Mouse (Mus musculus): ENCODE data around the gene Mei1. TPM values are rescaled to one million over a fixed set of nuclear protein-coding genes. Genes with fewer than 3 reads are reported as not detected.

The Mei1 gene
- polyA plus RNA-seq (2011; ENCODE audit: insufficient read depth, insufficient read length, low read depth, missing spikeins) = 0.23 TPM in 1 of 2 replicates, not detected in the other

DNA sequence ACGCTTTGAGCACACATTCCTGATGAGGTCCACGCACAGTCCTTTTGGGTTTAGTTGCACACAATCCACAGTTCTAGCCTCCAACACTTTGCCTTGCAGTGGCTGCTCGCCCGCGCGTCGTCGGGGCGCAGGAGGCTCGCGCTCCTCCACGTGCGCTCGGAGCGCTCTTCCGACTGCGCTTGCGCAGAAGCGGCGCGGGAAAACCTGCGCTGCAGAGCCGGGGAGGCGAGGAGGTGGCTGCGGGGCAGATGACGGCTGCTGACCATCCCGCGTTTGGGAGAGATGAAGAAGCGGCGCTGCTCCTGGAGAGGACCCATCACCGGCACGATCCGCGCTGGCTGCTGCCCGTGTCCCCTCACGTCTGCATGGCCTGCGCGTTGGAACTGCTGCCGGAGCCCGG lies at the start of gene Mei1:
TSS of gene Mei1 (plus strand) at position 99 of the 400 bp plus-strand sequence.
- Histone ChIP-seq H3K9ac (ENCODE audit: low read depth, poor library complexity, severe bottlenecking) (0 out of 2 replicates have a peak within 1 kb of the TSS, but pooled peaks have one; percentile 1), H3K27ac (ENCODE audit: insufficient read depth, low read length) (no peak within 1 kb of the TSS), H3K4me1 (ENCODE audit: control insufficient read depth, insufficient read depth, low read length) (no peaks in the 10 kb centered on the region), H3K27me3 (ENCODE audit: control insufficient read depth, insufficient read depth, low read length, poor library complexity, severe bottlenecking) (peaks cover 4% of the 10 kb centered on the region; the same call in 1 of the 2 replicates), H3K9me3 (replicated peaks; ENCODE audit: control insufficient read depth, insufficient read depth, low read length, poor library complexity, severe bottlenecking) (no peaks in the 10 kb centered on the region; the same call in 1 of the 2 replicates), H3K36me3 (ENCODE audit: control insufficient read depth, insufficient read depth, low read length, poor library complexity, severe bottlenecking) (no peaks in the 10 kb centered on the region), H3K4me3 (ENCODE audit: low read depth, low read length) (peak within 1 kb of the TSS; percentile 16; the same call in 1 of the 2 replicates)
- 0 out of 2 replicates have a peak, but pooled peaks have one; percentile 23 for TF ChIP-seq EP300 (IDR thresholded peaks at IDR 0.05; ENCODE audit: insufficient read depth, low read depth, low read length)
- no peak for TF ChIP-seq POLR2A (IDR thresholded peaks at IDR 0.05; ENCODE audit: insufficient read depth, low read length)

DNA sequence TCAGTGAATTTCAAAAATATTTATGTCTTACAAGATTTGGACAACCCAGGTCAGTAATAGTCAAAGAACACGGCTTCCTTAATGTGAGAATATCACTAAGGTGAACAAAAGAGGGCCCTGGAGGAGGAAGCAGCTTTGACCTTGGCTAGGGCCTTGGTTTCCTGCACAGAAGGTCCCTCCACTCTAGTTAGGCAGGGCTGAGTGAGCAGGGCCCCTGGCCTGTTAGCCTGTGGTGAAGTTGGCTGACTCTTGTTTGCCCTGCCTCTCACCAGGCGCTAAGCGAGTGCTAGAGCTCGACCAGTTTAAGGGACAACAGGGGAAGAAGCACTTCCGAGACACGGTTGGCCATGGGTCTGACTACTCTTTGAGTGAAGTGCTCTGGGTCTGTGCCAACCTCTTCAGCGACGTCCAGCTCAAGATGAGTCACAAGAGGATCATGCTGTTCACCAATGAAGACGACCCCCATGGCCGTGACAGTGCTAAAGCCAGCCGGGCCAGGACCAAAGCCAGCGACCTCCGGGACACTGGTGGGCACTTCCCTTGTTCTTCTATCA lies 47.2 kb upstream of the Mei1 start:
- TF ChIP-seq POLR2A (IDR thresholded peaks at IDR 0.05; ENCODE audit: insufficient read depth, low read length) = no peak
- TF ChIP-seq EP300 (IDR thresholded peaks at IDR 0.05; ENCODE audit: insufficient read depth, low read depth, low read length) = no peak
- TF ChIP-seq CTCF (IDR thresholded peaks at IDR 0.05; ENCODE audit: low read depth, low read length) = no peak
- Histone ChIP-seq H3K36me3 (ENCODE audit: control insufficient read depth, insufficient read depth, low read length, poor library complexity, severe bottlenecking) (peaks cover 43% of the 10 kb centered on the region), H3K27ac (ENCODE audit: insufficient read depth, low read length) (no peak overlapping the region), H3K4me3 (ENCODE audit: low read depth, low read length) (no peak overlapping the region), H3K9me3 (replicated peaks; ENCODE audit: control insufficient read depth, insufficient read depth, low read length, poor library complexity, severe bottlenecking) (no peaks in the 10 kb centered on the region), H3K27me3 (ENCODE audit: control insufficient read depth, insufficient read depth, low read length, poor library complexity, severe bottlenecking) (no peaks in the 10 kb centered on the region), H3K4me1 (ENCODE audit: control insufficient read depth, insufficient read depth, low read length) (no peaks in the 10 kb centered on the region), H3K9ac (ENCODE audit: low read depth, poor library complexity, severe bottlenecking) (no peak overlapping the region)

DNA sequence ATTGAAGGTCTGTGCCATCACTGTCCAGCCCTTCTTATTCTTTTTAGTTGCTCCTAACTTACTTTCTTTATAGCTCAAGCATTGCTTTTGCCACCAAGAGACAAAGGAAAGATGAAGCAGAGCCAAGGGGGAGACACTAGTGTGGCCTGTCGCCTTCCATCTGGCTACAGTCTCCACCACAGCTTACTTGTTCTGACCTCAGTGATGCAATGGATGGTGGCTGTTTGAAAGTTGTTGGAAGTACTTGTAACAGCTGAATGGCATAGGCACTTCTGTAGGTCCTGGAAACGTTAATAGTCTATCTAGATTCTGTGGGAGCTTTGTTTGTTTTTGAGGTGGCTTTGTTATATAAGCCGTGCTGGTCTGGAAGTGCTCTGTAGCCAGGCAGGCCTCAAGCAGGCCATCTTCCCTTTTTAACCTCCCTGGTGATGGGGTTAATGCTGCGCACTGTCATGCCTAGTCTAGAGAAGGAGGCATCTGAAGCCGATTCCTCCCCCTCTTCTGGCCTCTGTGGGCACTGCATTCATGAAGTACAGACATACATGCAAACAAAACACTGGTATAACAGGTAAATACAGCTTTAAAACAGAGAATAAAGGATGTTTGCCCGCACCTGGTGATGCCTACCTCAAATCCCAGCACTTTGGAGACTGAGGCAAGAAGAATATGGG lies 45.7 kb upstream of the Mei1 start:
- peaks cover 50% of the 10 kb centered on the region for H3K36me3 ChIP-seq (ENCODE audit: control insufficient read depth, insufficient read depth, low read length, poor library complexity, severe bottlenecking)
- H3K27ac ChIP-seq (ENCODE audit: insufficient read depth, low read length) = no peak overlapping the region
- H3K27me3 ChIP-seq (ENCODE audit: control insufficient read depth, insufficient read depth, low read length, poor library complexity, severe bottlenecking) = no peaks in the 10 kb centered on the region
- no peaks in the 10 kb centered on the region for H3K9me3 ChIP-seq (replicated peaks; ENCODE audit: control insufficient read depth, insufficient read depth, low read length, poor library complexity, severe bottlenecking)
- no peaks in the 10 kb centered on the region for H3K4me1 ChIP-seq (ENCODE audit: control insufficient read depth, insufficient read depth, low read length)
- H3K9ac ChIP-seq (ENCODE audit: low read depth, poor library complexity, severe bottlenecking) = no peak overlapping the region
- H3K4me3 ChIP-seq (ENCODE audit: low read depth, low read length) = no peak overlapping the region
- TF ChIP-seq POLR2A (IDR thresholded peaks at IDR 0.05; ENCODE audit: insufficient read depth, low read length) = no peak

DNA sequence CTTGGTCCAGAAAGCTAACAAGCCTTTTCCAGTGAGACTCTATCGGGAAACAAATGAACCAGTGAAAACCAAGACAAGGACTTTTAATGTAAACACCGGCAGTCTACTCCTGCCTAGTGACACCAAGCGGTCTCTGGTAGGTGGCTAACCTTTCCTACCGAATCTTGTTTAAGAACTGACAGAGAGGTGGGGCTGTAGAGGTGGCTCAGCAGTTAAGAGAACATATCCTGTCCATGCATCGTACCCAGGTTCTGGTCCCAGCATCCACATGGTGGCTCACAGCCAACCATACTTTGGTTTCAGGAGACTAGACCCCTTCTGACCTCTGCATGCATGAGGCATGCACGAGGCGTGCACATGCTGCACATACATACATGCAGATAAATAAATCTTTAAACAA lies 42.5 kb upstream of the Mei1 start:
- TF ChIP-seq CTCF (IDR thresholded peaks at IDR 0.05; ENCODE audit: low read depth, low read length) (no peak), POLR2A (IDR thresholded peaks at IDR 0.05; ENCODE audit: insufficient read depth, low read length) (no peak), EP300 (IDR thresholded peaks at IDR 0.05; ENCODE audit: insufficient read depth, low read depth, low read length) (no peak)
- Histone ChIP-seq H3K36me3 (ENCODE audit: control insufficient read depth, insufficient read depth, low read length, poor library complexity, severe bottlenecking) (peaks cover 65% of the 10 kb centered on the region), H3K9ac (ENCODE audit: low read depth, poor library complexity, severe bottlenecking) (no peak overlapping the region), H3K27ac (ENCODE audit: insufficient read depth, low read length) (no peak overlapping the region), H3K4me3 (ENCODE audit: low read depth, low read length) (no peak overlapping the region), H3K4me1 (ENCODE audit: control insufficient read depth, insufficient read depth, low read length) (no peaks in the 10 kb centered on the region), H3K27me3 (ENCODE audit: control insufficient read depth, insufficient read depth, low read length, poor library complexity, severe bottlenecking) (no peaks in the 10 kb centered on the region), H3K9me3 (replicated peaks; ENCODE audit: control insufficient read depth, insufficient read depth, low read length, poor library complexity, severe bottlenecking) (no peaks in the 10 kb centered on the region)

DNA sequence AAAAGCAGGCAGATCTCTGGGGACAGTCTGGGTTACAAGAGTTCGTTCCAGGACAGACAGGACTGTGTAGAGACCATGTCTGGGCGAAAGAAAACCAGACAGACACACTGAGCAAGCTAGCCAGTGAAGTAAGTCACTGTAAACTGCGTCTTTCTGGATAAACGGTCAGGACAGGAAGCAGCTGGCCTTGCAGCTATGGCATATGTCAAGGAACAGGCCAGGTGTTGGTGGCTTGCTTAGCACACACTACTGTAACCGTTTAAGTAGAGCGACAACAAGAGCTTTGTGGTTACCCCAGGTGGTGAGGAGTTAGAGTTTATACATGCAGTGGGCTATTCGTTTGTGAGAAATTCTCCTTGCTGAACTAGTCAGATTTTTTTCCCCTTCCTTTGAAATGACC lies 42.1 kb upstream of the Mei1 start:
- Histone ChIP-seq H3K36me3 (ENCODE audit: control insufficient read depth, insufficient read depth, low read length, poor library complexity, severe bottlenecking) (peaks cover 65% of the 10 kb centered on the region), H3K9ac (ENCODE audit: low read depth, poor library complexity, severe bottlenecking) (no peak overlapping the region), H3K27ac (ENCODE audit: insufficient read depth, low read length) (no peak overlapping the region), H3K4me1 (ENCODE audit: control insufficient read depth, insufficient read depth, low read length) (no peaks in the 10 kb centered on the region), H3K9me3 (replicated peaks; ENCODE audit: control insufficient read depth, insufficient read depth, low read length, poor library complexity, severe bottlenecking) (no peaks in the 10 kb centered on the region), H3K27me3 (ENCODE audit: control insufficient read depth, insufficient read depth, low read length, poor library complexity, severe bottlenecking) (no peaks in the 10 kb centered on the region), H3K4me3 (ENCODE audit: low read depth, low read length) (no peak overlapping the region)
- no peak for TF ChIP-seq POLR2A (IDR thresholded peaks at IDR 0.05; ENCODE audit: insufficient read depth, low read length)
- no peak for TF ChIP-seq CTCF (IDR thresholded peaks at IDR 0.05; ENCODE audit: low read depth, low read length)
- TF ChIP-seq EP300 (IDR thresholded peaks at IDR 0.05; ENCODE audit: insufficient read depth, low read depth, low read length) = no peak

DNA sequence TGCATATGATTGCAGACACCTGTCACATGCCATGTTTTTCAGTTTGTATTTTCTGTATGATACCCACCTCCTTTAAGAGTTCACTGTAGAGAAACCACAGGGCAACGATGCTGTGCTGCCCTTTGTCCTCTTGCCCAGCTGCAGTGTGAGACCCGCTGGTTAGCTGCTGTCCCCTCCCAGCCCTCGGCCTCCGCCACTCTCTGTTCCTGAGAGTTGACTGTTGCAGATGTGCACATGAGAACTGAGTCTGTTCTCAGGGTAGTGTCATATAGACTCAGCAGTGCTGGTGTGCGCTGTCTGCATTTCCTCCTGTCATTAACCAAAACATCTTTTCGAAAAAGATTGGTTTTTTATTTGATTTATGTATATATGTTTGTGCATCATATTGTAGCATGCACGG lies 37.4 kb upstream of the Mei1 start:
- H3K36me3 ChIP-seq (ENCODE audit: control insufficient read depth, insufficient read depth, low read length, poor library complexity, severe bottlenecking) = peaks cover 63% of the 10 kb centered on the region
- H3K9me3 ChIP-seq (replicated peaks; ENCODE audit: control insufficient read depth, insufficient read depth, low read length, poor library complexity, severe bottlenecking) = no peaks in the 10 kb centered on the region
- no peak overlapping the region for H3K27ac ChIP-seq (ENCODE audit: insufficient read depth, low read length)
- no peaks in the 10 kb centered on the region for H3K27me3 ChIP-seq (ENCODE audit: control insufficient read depth, insufficient read depth, low read length, poor library complexity, severe bottlenecking)
- no peak overlapping the region for H3K9ac ChIP-seq (ENCODE audit: low read depth, poor library complexity, severe bottlenecking)
- no peak overlapping the region for H3K4me3 ChIP-seq (ENCODE audit: low read depth, low read length)
- no peaks in the 10 kb centered on the region for H3K4me1 ChIP-seq (ENCODE audit: control insufficient read depth, insufficient read depth, low read length)
- TF ChIP-seq EP300 (IDR thresholded peaks at IDR 0.05; ENCODE audit: insufficient read depth, low read depth, low read length) = no peak
- no peak for TF ChIP-seq CTCF (IDR thresholded peaks at IDR 0.05; ENCODE audit: low read depth, low read length)
- TF ChIP-seq POLR2A (IDR thresholded peaks at IDR 0.05; ENCODE audit: insufficient read depth, low read length) = no peak
